Mouse (Mus musculus) ES-E14 (cell line): ENCODE data around the gene Gm11011. TPM values are rescaled to one million over a fixed set of nuclear protein-coding genes. Genes with fewer than 3 reads are reported as not detected.
"Not testable (repeated sequence)": the region's sequence is repeated elsewhere in the genome, so short reads cannot be mapped to it uniquely, and the experiment has no call there.

Source experiments
- DNase-seq: peaks from one replicate; pipeline ENCODE4 v3.0.0-alpha.2; 2013; ENCODE audit warnings: low read depth, low spot score
- H3K27ac ChIP-seq: 2 replicates; pipeline ENCODE4 v1.5.1; 2012; ENCODE audit warnings: low read depth, mild to moderate bottlenecking, low read length, moderate library complexity, mixed read lengths; ENCODE audit not compliant: poor library complexity, insufficient read depth, severe bottlenecking
- H3K36me3 ChIP-seq: 2 replicates; pipeline ENCODE4 v1.6.1; 2012; ENCODE audit warnings: mild to moderate bottlenecking, low read length, moderate library complexity, mixed read lengths; ENCODE audit not compliant: control insufficient read depth, poor library complexity, insufficient read depth, severe bottlenecking
- H3K4me1 ChIP-seq, 2 experiments: fragments of 150-350 bp in 1 of 2; sonication (generic) in 1 of 2; 2 replicates each; pipeline ENCODE4 v1.6.1; 2012; ENCODE audit warnings: low read length in 2 of 2, mild to moderate bottlenecking in 1 of 2, mixed read lengths in 1 of 2; ENCODE audit not compliant: control insufficient read depth in 2 of 2, insufficient read depth in 2 of 2, poor library complexity in 1 of 2
- H3K4me3 ChIP-seq, 2 experiments: fragments of 150-350 bp in 1 of 2; sonication (generic) in 1 of 2; 2 replicates each; pipeline ENCODE4 v1.5.1; 2012; ENCODE audit warnings: low read length in 2 of 2, low read depth in 1 of 2, mild to moderate bottlenecking in 1 of 2, mixed read lengths in 1 of 2; ENCODE audit not compliant: insufficient read depth in 1 of 2, poor library complexity in 1 of 2, severe bottlenecking in 1 of 2
- H3K9ac ChIP-seq: 2 replicates; pipeline ENCODE4 v1.6.1; 2012; ENCODE audit warnings: low read depth, mild to moderate bottlenecking, low read length, mixed read lengths; ENCODE audit not compliant: poor library complexity, insufficient read depth, severe bottlenecking
- H3K9me3 ChIP-seq: fragments of 150-350 bp; sonication (generic); 2 replicates; pipeline ENCODE4 v1.6.1; 2012; ENCODE audit warnings: low read depth, mild to moderate bottlenecking, low read length; ENCODE audit not compliant: control insufficient read depth, insufficient read depth
- CHD2 ChIP-seq: IDR thresholded peaks from 2 replicates; pipeline ENCODE4 v1.6.1; 2014; ENCODE audit warnings: mild to moderate bottlenecking, low read depth, low read length, inconsistent platforms
- HCFC1 ChIP-seq: IDR thresholded peaks from 2 replicates; pipeline ENCODE4 v1.6.1; 2012; ENCODE audit warnings: low read length, inconsistent platforms, borderline replicate concordance; ENCODE audit not compliant: insufficient read depth
- MAFK ChIP-seq: IDR thresholded peaks from 2 replicates; pipeline ENCODE4 v1.6.1; 2014; ENCODE audit warnings: mild to moderate bottlenecking, low read depth, low read length, inconsistent platforms; ENCODE audit not compliant: insufficient read depth
- ZC3H11A ChIP-seq: IDR thresholded peaks from 2 replicates; pipeline ENCODE4 v1.6.1; 2012; ENCODE audit warnings: low read depth, mild to moderate bottlenecking, inconsistent platforms, low read length, borderline replicate concordance
- ZNF384 ChIP-seq: IDR thresholded peaks from 2 replicates; pipeline ENCODE4 v1.6.1; 2012; ENCODE audit warnings: low read depth, low read length, inconsistent platforms
- in situ Hi-C, 2 experiments: fragments of 600-800 bp; cut with MboI; formaldehyde crosslinking; loops; one replicate each; pipeline ENCODE4 v1.15.1; 2025; ENCODE audit warnings: low sequenced_read_pairs in 2 of 2, inconsistent platforms in 1 of 2; ENCODE audit not compliant: unreplicated experiment in 2 of 2
- total RNA-seq: library from RNA; depleted of rRNA; stranded (reverse); fragments of 300-350 nt; gene quantifications from 2 replicates; pipeline ENCODE4 v1.2.3, GENCODE M21; 2012; rRNA removed

Gene Gm11011
- not detected in 2 replicates for total RNA-seq

GRCm38 (mm10) chr2:169587645-169588044, at the start of gene Gm11011:
TSS of gene Gm11011 (minus strand) at chr2:169587745.
- H3K4me1 ChIP-seq, H3K9ac ChIP-seq, in situ Hi-C loops, DNase-seq, H3K9me3 ChIP-seq, H3K4me3 ChIP-seq, H3K27ac ChIP-seq, H3K36me3 ChIP-seq: not testable (repeated sequence)

GRCm38 (mm10) chr2:169636414-169636813, 48.9 kb upstream of the Gm11011 start:
- no peaks in the 10 kb centered on the region for H3K36me3 ChIP-seq

GRCm38 (mm10) chr2:169635428-169635827, 47.9 kb upstream of the Gm11011 start:
- Histone ChIP-seq H3K36me3 (no peaks in the 10 kb centered on the region), H3K27ac (no peak overlapping the region), H3K4me3 (no peak overlapping the region), H3K9me3 (no peaks in the 10 kb centered on the region), H3K9ac (no peak overlapping the region), H3K4me1 (peaks cover 0 to 2% of the 10 kb centered on the region in 2 experiments; a peak in 2 of 4 replicates)
- in situ Hi-C loops: no loop called here
- no peak for TF ChIP-seq MAFK
- no peak for TF ChIP-seq HCFC1
- no peak for TF ChIP-seq ZNF384
- TF ChIP-seq CHD2: no peak
- no peak for TF ChIP-seq ZC3H11A
- DNase-seq: no peak

More at GRCm38 (mm10) chr2:169636414-169636813, 48.9 kb upstream of the Gm11011 start:
- Histone ChIP-seq H3K9me3 (no peaks in the 10 kb centered on the region), H3K4me3 (no peak overlapping the region), H3K4me1 (peaks cover 0 to 2% of the 10 kb centered on the region in 2 experiments; a peak in 2 of 4 replicates), H3K9ac (no peak overlapping the region), H3K27ac (no peak overlapping the region)
- no peak for DNase-seq
- in situ Hi-C loops: no loop called here
- no peak for TF ChIP-seq ZNF384
- TF ChIP-seq CHD2: no peak
- no peak for TF ChIP-seq ZC3H11A
- no peak for TF ChIP-seq MAFK
- TF ChIP-seq HCFC1: no peak

GRCm38 (mm10) chr2:169634619-169635382, 47.3 kb upstream of the Gm11011 start:
- Histone ChIP-seq H3K4me3 (no peak overlapping the region), H3K27ac (no peak overlapping the region), H3K9ac (no peak overlapping the region), H3K36me3 (no peaks in the 10 kb centered on the region), H3K9me3 (no peaks in the 10 kb centered on the region), H3K4me1 (peaks cover 0 to 2% of the 10 kb centered on the region in 2 experiments; a peak in 2 of 4 replicates)
- DNase-seq: no peak
- in situ Hi-C loops: no loop called here
- TF ChIP-seq CHD2 (no peak), ZNF384 (no peak), ZC3H11A (no peak), MAFK (no peak)
